Mouse (Mus musculus): ENCODE measurements at regions not wholly inside any gene's neighbourhood (a gene's known extent, or its start where the extent isn't known, plus 50 kb on each side); places are given as distances from the start of the nearest gene placed in this dataset.

DNA sequence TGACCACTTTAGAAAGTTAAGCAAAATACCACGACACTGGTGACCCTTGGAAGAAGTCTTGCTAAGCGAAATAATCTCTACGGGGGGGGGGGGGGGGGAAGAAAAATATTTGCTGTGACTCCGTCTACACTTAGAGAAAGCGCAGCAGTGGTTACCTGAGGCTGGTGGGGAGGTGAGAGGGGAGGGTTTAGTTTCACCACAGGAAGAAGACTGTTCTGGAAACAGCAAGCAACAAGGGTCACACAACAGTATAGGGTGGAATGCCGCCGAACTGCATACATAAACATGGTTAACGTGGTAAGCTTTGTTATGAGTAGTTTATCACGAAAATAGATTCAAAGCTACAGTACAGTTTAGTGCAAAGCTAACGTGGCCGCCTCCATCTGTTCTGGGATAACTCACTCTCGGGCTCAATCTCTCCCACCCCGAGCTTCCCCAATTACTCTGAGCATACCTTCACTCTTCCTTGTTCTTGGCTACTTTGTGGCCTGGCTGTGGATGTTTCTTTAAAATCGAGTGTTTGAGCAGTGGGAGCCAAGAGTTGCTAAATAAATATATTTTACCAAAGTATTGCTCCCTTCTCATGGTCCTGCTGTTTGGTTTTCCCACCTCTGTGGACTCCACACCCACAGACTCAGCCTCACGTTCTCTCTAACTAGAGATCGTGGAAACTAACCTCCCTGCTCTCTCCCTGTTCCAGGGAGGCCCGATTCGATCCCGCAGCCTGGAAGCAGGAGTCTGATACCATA is 59.1 kb upstream of the Ptpn13 start:
- H3K36me3 ChIP-seq (replicated peaks; ENCODE audit: control insufficient read depth, insufficient read depth, low read depth), result no peaks in the 10 kb centered on the region
- H3K27me3 ChIP-seq (ENCODE audit: control insufficient read depth, insufficient read depth, low read length), result no peaks in the 10 kb centered on the region
- WGBS (ENCODE audit: insufficient replicate concordance), result 66% methylated on average over 19 of the region's 19 CpGs
- H3K9me3 ChIP-seq (ENCODE audit: control insufficient read depth, low read length), result no peaks in the 10 kb centered on the region
- no peak for ATAC-seq (ENCODE audit: insufficient read depth)
- TF ChIP-seq CTCF (IDR thresholded peaks at IDR 0.05; ENCODE audit: low read depth) (no peak), EP300 (IDR thresholded peaks at IDR 0.05; ENCODE audit: low read depth) (no peak)
- H3K27ac ChIP-seq, result no peak overlapping the region
- no peak overlapping the region for H3K4me2 ChIP-seq (ENCODE audit: low read depth)
- no peak overlapping the region for H3K9ac ChIP-seq (replicated peaks)
- DNase-seq (ENCODE audit: low read depth in 3 of 3, low spot score in 3 of 3), result no peak
- H3K4me3 ChIP-seq (ENCODE audit: insufficient read depth in 1 of 2, low read depth in 2 of 2, low read length in 2 of 2), result no peak overlapping the region
- no peaks in the 10 kb centered on the region for H3K4me1 ChIP-seq (replicated peaks; ENCODE audit: control insufficient read depth in 2 of 2, insufficient read depth in 2 of 2, low read length in 1 of 2)

- Histone ChIP-seq H3K9me3 (ENCODE audit: control insufficient read depth, low read length) (no peaks in the 10 kb centered on the region), H3K27ac (no peak overlapping the region), H3K9ac (replicated peaks) (no peak overlapping the region), H3K4me3 (ENCODE audit: insufficient read depth in 1 of 2, low read depth in 2 of 2, low read length in 2 of 2) (no peak overlapping the region), H3K4me2 (ENCODE audit: low read depth) (no peak overlapping the region), H3K36me3 (replicated peaks; ENCODE audit: control insufficient read depth, insufficient read depth, low read depth) (no peaks in the 10 kb centered on the region), H3K4me1 (replicated peaks; ENCODE audit: control insufficient read depth in 2 of 2, insufficient read depth in 2 of 2, low read length in 1 of 2) (no peaks in the 10 kb centered on the region), H3K27me3 (ENCODE audit: control insufficient read depth, insufficient read depth, low read length) (no peaks in the 10 kb centered on the region)
- ATAC-seq (ENCODE audit: insufficient read depth) (no peak), DNase-seq (ENCODE audit: low read depth in 3 of 3, low spot score in 3 of 3) (no peak)
- no peak for TF ChIP-seq CTCF (IDR thresholded peaks at IDR 0.05; ENCODE audit: low read depth)
- no peak for TF ChIP-seq EP300 (IDR thresholded peaks at IDR 0.05; ENCODE audit: low read depth)
- WGBS (ENCODE audit: insufficient replicate concordance), result 61% methylated on average over 21 of the region's 21 CpGs
Measured at GRCm38 (mm10) chr5:103364791-103365699, 59.9 kb upstream of the Ptpn13 start.

DNA sequence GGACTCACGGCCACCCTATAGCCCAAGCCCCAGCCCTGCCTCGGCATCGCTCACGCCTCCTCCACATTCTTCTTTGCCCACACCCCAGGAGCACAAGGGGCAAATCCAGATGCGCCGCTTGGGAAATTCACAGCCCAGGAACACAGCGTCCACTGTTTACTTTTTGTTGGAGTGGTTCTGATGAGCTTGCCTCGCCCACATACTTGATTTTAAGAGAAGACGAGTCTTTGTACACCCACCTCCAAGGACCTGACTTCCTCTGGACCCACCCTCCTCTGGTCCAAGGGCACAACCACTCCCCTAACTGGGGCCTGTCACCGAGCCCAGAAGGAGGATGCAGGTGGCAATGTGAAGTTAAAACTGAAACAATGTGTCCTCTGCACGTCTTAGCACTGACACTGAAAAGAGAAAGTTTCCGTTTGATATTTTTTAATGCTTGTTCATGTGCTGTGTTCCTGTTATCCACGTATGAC is 64.2 kb upstream of the Ptpn13 start:
- Histone ChIP-seq H3K27me3 (ENCODE audit: control insufficient read depth, insufficient read depth, low read length) (no peaks in the 10 kb centered on the region), H3K36me3 (replicated peaks; ENCODE audit: control insufficient read depth, insufficient read depth, low read depth) (no peaks in the 10 kb centered on the region), H3K27ac (no peak overlapping the region), H3K4me3 (ENCODE audit: insufficient read depth in 1 of 2, low read depth in 2 of 2, low read length in 2 of 2) (no peak overlapping the region), H3K4me1 (replicated peaks; ENCODE audit: control insufficient read depth in 2 of 2, insufficient read depth in 2 of 2, low read length in 1 of 2) (0 out of 4 replicates have a peak, but pooled peaks cover 0 to 4% of the 10 kb centered on the region in 2 experiments), H3K9me3 (ENCODE audit: control insufficient read depth, low read length) (no peaks in the 10 kb centered on the region), H3K9ac (replicated peaks) (no peak overlapping the region), H3K4me2 (ENCODE audit: low read depth) (no peak overlapping the region)
- TF ChIP-seq EP300 (IDR thresholded peaks at IDR 0.05; ENCODE audit: low read depth) (no peak), CTCF (IDR thresholded peaks at IDR 0.05; ENCODE audit: low read depth) (no peak)
- ATAC-seq (ENCODE audit: insufficient read depth), result no peak
- WGBS (ENCODE audit: insufficient replicate concordance), result 59% methylated on average over 13 of the region's 13 CpGs
- DNase-seq (ENCODE audit: low read depth in 3 of 3, low spot score in 3 of 3), result no peak

GRCm38 (mm10) chr5:103360360-103360759 is 64.6 kb upstream of the Ptpn13 start:
- H3K4me3 ChIP-seq (ENCODE audit: insufficient read depth in 1 of 2, low read depth in 2 of 2, low read length in 2 of 2), result no peak overlapping the region
- DNase-seq (ENCODE audit: low read depth in 3 of 3, low spot score in 3 of 3) (no peak), ATAC-seq (ENCODE audit: insufficient read depth) (no peak)
- H3K9ac ChIP-seq (replicated peaks), result no peak overlapping the region
- H3K4me2 ChIP-seq (ENCODE audit: low read depth), result no peak overlapping the region
- TF ChIP-seq EP300 (IDR thresholded peaks at IDR 0.05; ENCODE audit: low read depth) (no peak), CTCF (IDR thresholded peaks at IDR 0.05; ENCODE audit: low read depth) (no peak)
- no peaks in the 10 kb centered on the region for H3K36me3 ChIP-seq (replicated peaks; ENCODE audit: control insufficient read depth, insufficient read depth, low read depth)
- no peaks in the 10 kb centered on the region for H3K27me3 ChIP-seq (ENCODE audit: control insufficient read depth, insufficient read depth, low read length)
- no peaks in the 10 kb centered on the region for H3K9me3 ChIP-seq (ENCODE audit: control insufficient read depth, low read length)
- H3K27ac ChIP-seq, result no peak overlapping the region
- WGBS (ENCODE audit: insufficient replicate concordance), result 59% methylated on average over 10 of the region's 10 CpGs
- 0 out of 4 replicates have a peak, but pooled peaks cover 0 to 4% of the 10 kb centered on the region in 2 experiments for H3K4me1 ChIP-seq (replicated peaks; ENCODE audit: control insufficient read depth in 2 of 2, insufficient read depth in 2 of 2, low read length in 1 of 2)

GRCm38 (mm10) chr5:103357558-103357957 is 67.4 kb upstream of the Ptpn13 start:
- ATAC-seq (ENCODE audit: insufficient read depth), result no peak
- no peak for TF ChIP-seq EP300 (IDR thresholded peaks at IDR 0.05; ENCODE audit: low read depth)
- no peak overlapping the region for H3K27ac ChIP-seq
- H3K9ac ChIP-seq (replicated peaks), result no peak overlapping the region
- H3K27me3 ChIP-seq (ENCODE audit: control insufficient read depth, insufficient read depth, low read length), result no peaks in the 10 kb centered on the region
- H3K36me3 ChIP-seq (replicated peaks; ENCODE audit: control insufficient read depth, insufficient read depth, low read depth), result no peaks in the 10 kb centered on the region
- DNase-seq (ENCODE audit: low read depth in 3 of 3, low spot score in 3 of 3), result peak in 1 of 3 experiments; percentile 9
- WGBS (ENCODE audit: insufficient replicate concordance), result 67% methylated on average over 5 of the region's 5 CpGs
- no peak overlapping the region for H3K4me3 ChIP-seq (ENCODE audit: insufficient read depth in 1 of 2, low read depth in 2 of 2, low read length in 2 of 2)
- 0 out of 4 replicates have a peak, but pooled peaks cover 0 to 4% of the 10 kb centered on the region in 2 experiments for H3K4me1 ChIP-seq (replicated peaks; ENCODE audit: control insufficient read depth in 2 of 2, insufficient read depth in 2 of 2, low read length in 1 of 2)
- H3K9me3 ChIP-seq (ENCODE audit: control insufficient read depth, low read length), result no peaks in the 10 kb centered on the region
- no peak overlapping the region for H3K4me2 ChIP-seq (ENCODE audit: low read depth)
